Mouse (Mus musculus): ENCODE results near the gene Adamts6.

The Adamts6 gene

GRCm38 (mm10) chr13:104460287-104460686 lies 172.7 kb downstream of the Adamts6 start:
- no peak for DNase-seq (ENCODE audit: low spot score)

- no peak for DNase-seq (ENCODE audit: low spot score)
Measured at GRCm38 (mm10) chr13:104468061-104468460, 180.4 kb downstream of the Adamts6 start.

GRCm38 (mm10) chr13:104476285-104476956 lies 188.8 kb downstream of the Adamts6 start:
- DNase-seq (ENCODE audit: low spot score), result no peak

GRCm38 (mm10) chr13:104482426-104483089 lies 194.9 kb downstream of the Adamts6 start:
- no peak for DNase-seq (ENCODE audit: low spot score)

- no peak for DNase-seq (ENCODE audit: low spot score)
Measured at GRCm38 (mm10) chr13:104483111-104483722, 195.6 kb downstream of the Adamts6 start.

GRCm38 (mm10) chr13:104491046-104491811 lies 203.6 kb downstream of the Adamts6 start:
- DNase-seq (ENCODE audit: low spot score), result no peak

- DNase-seq (ENCODE audit: low spot score), result no peak
Measured at GRCm38 (mm10) chr13:104493466-104493993, 205.9 kb downstream of the Adamts6 start.

- no peak for DNase-seq (ENCODE audit: low spot score)
Measured at GRCm38 (mm10) chr13:104494200-104494873, 206.7 kb downstream of the Adamts6 start.

- no peak for DNase-seq (ENCODE audit: low spot score)
Measured at GRCm38 (mm10) chr13:104497592-104497991, 210.0 kb downstream of the Adamts6 start.

- DNase-seq (ENCODE audit: low spot score), result no peak
Measured at GRCm38 (mm10) chr13:104498669-104499068, 211.0 kb downstream of the Adamts6 start.

GRCm38 (mm10) chr13:104499116-104500040 lies 211.7 kb downstream of the Adamts6 start:
- DNase-seq (ENCODE audit: low spot score), result no peak

- DNase-seq (ENCODE audit: low spot score), result no peak
Measured at GRCm38 (mm10) chr13:104502406-104502805, 214.8 kb downstream of the Adamts6 start.

- DNase-seq (ENCODE audit: low spot score), result no peak
Measured at GRCm38 (mm10) chr13:104504043-104504442, 216.4 kb downstream of the Adamts6 start.

- DNase-seq (ENCODE audit: low spot score), result no peak
Measured at GRCm38 (mm10) chr13:104506165-104506875, 218.7 kb downstream of the Adamts6 start.

GRCm38 (mm10) chr13:104507671-104508070 lies 220.0 kb downstream of the Adamts6 start:
- DNase-seq (ENCODE audit: low spot score), result no peak

- DNase-seq (ENCODE audit: low spot score), result no peak
Measured at GRCm38 (mm10) chr13:104509561-104510493, 222.2 kb downstream of the Adamts6 start.

- DNase-seq (ENCODE audit: low spot score), result no peak
Measured at GRCm38 (mm10) chr13:104510766-104511165, 223.1 kb downstream of the Adamts6 start.

- no peak for DNase-seq (ENCODE audit: low spot score)
Measured at GRCm38 (mm10) chr13:104515054-104515453, 227.4 kb downstream of the Adamts6 start.

- no peak for DNase-seq (ENCODE audit: low spot score)
Measured at GRCm38 (mm10) chr13:104516146-104516545, 228.5 kb downstream of the Adamts6 start.
